Mouse (Mus musculus) bone marrow, adult 2 months (tissue): ENCODE results near the gene Tnni3.

ENCODE experiments used
- CTCF ChIP-seq: fragments of 200-500 bp; IDR thresholded peaks from 2 replicates; pipeline ENCODE4 v1.5.1; 2011; ENCODE audit warnings: low read length, control low read depth; ENCODE audit not compliant: control insufficient read depth, insufficient read depth
- POLR2A ChIP-seq: fragments of 200-500 bp; IDR thresholded peaks from 2 replicates; pipeline ENCODE4 v1.6.1; 2011; ENCODE audit warnings: low read depth, mild to moderate bottlenecking, control low read depth, low read length, borderline replicate concordance; ENCODE audit not compliant: control insufficient read depth

- TF ChIP-seq CTCF, result no peak
- TF ChIP-seq POLR2A, result no peak
These were observed 19.2 kb downstream of the Tnni3 start for GRCm38 (mm10) chr7:4504646-4505435.
